Mouse (Mus musculus) limb, embryonic 14.5 days (tissue): Measurements from ENCODE around the gene Cry2. TPM values are rescaled to one million over a fixed set of nuclear protein-coding genes. Genes with fewer than 3 reads are reported as not detected.
"Not testable (repeated sequence)": the region's sequence is repeated elsewhere in the genome, so short reads cannot be mapped to it uniquely, and the experiment has no call there.

Experiments
- ATAC-seq: fragments of 200-750 bp; cut with Nextera tagmentation; 2 replicates; pipeline ENCODE4 v1.8.0; 2017; ENCODE audit warnings: low read depth, moderate number of reproducible peaks, moderate TSS enrichment; ENCODE audit not compliant: low FRiP score
- DNase-seq: peaks from one replicate; pipeline ENCODE4 v3.0.0-alpha.2; 2015; ENCODE audit warnings: low spot score
- H3K27ac ChIP-seq: fragments of 300-500 bp; sonication (generic); replicated peaks from 2 replicates; pipeline ENCODE4 v1.5.1; 2014; ENCODE audit warnings: low read depth, mild to moderate bottlenecking, low read length, moderate library complexity, mixed read lengths
- H3K27me3 ChIP-seq: fragments of 300-500 bp; sonication (generic); 2 replicates; pipeline ENCODE4 v1.6.1; 2014; ENCODE audit warnings: low read length, mixed read lengths; ENCODE audit not compliant: control insufficient read depth, insufficient read depth
- H3K36me3 ChIP-seq: fragments of 300-500 bp; sonication (generic); 2 replicates; pipeline ENCODE4 v1.6.1; 2014; ENCODE audit warnings: mild to moderate bottlenecking, low read length, moderate library complexity, mixed read lengths; ENCODE audit not compliant: control insufficient read depth, insufficient read depth
- H3K4me1 ChIP-seq: fragments of 300-500 bp; sonication (generic); 2 replicates; pipeline ENCODE4 v1.6.1; 2014; ENCODE audit warnings: antibody characterized with exemption, low read length, mixed read lengths; ENCODE audit not compliant: control insufficient read depth, insufficient read depth
- H3K4me2 ChIP-seq: fragments of 300-500 bp; sonication (generic); replicated peaks from 2 replicates; pipeline ENCODE4 v1.6.1; 2014; ENCODE audit warnings: low read depth, mild to moderate bottlenecking, low read length, moderate library complexity; ENCODE audit not compliant: severe bottlenecking
- H3K4me3 ChIP-seq: fragments of 300-500 bp; sonication (generic); replicated peaks from 2 replicates; pipeline ENCODE4 v1.5.1; 2014; ENCODE audit warnings: low read length
- H3K9ac ChIP-seq: fragments of 300-500 bp; sonication (generic); 2 replicates; pipeline ENCODE4 v1.6.1; 2014; ENCODE audit warnings: mild to moderate bottlenecking, low read depth, low read length, moderate library complexity; ENCODE audit not compliant: severe bottlenecking
- H3K9me3 ChIP-seq: fragments of 300-500 bp; sonication (generic); 2 replicates; pipeline ENCODE4 v1.6.1; 2016; ENCODE audit warnings: low read length; ENCODE audit not compliant: control insufficient read depth
- POLR2A ChIP-seq: fragments of 200-500 bp; IDR thresholded peaks from 2 replicates; pipeline ENCODE4 v1.8.0; 2012; ENCODE audit warnings: inconsistent platforms, mild to moderate bottlenecking, moderate library complexity, borderline replicate concordance; ENCODE audit not compliant: insufficient read depth, insufficient read length; ENCODE audit errors: extremely low read depth
- WGBS: fragments of 180-500 bp; shearing (Covaris S2); extraction: QIAGEN DNeasy Blood & Tissue Kit; methylation state at CpG from one replicate; pipeline ENCODE4 v1.1.7; 2014; 5-methylcytosine and 5-hydroxymethylcytosine counted together
- polyA plus RNA-seq, 2 experiments: library from polyadenylated mRNA; depleted of rRNA in 1 of 2; stranded (reverse) in 1 of 2; unstranded in 1 of 2; fragments of >200 nt; fragmentation: Nextera tagmentation in 1 of 2; extraction: Ambion mirVana in 1 of 2; gene quantifications; 2 replicates each; pipeline versions ENCODE4 v1.2.1 to v1.2.3; 2012 to 2014

Gene Cry2
- polyA plus RNA-seq (2012; rRNA removed) (27.2 and 33.5 TPM in 2 replicates), polyA plus RNA-seq (2014; fragmentation: Nextera tagmentation; extraction: Ambion mirVana) (30.2 and 34.8 TPM in 2 replicates)

GRCm38 (mm10) chr2:92433578-92434374 lies at the start of gene Cry2:
Gene Cry2, minus strand, starts transcription at chr2:92434043.
- Histone ChIP-seq H3K27me3 (no peaks in the 10 kb centered on the region), H3K4me3 (peak within 1 kb of the TSS; percentile 88), H3K36me3 (no peaks in the 10 kb centered on the region), H3K9me3 (no peaks in the 10 kb centered on the region), H3K9ac (peak within 1 kb of the TSS; percentile 83), H3K4me2 (peak within 1 kb of the TSS; percentile 82), H3K27ac (peak within 1 kb of the TSS; percentile 55), H3K4me1 (peaks cover 36% of the 10 kb centered on the region)
- TF ChIP-seq POLR2A: peak; percentile 62; the same call in 1 of the 2 replicates
- WGBS: 0% methylated on average over 46 of the region's 76 CpGs
- ATAC-seq (peak; percentile 99), DNase-seq (peak; percentile 99)

- Histone ChIP-seq H3K4me2 (no peak overlapping the region), H3K27ac (no peak overlapping the region), H3K36me3 (no peaks in the 10 kb centered on the region), H3K27me3 (peaks cover 31% of the 10 kb centered on the region), H3K9me3 (no peaks in the 10 kb centered on the region), H3K9ac (no peak overlapping the region), H3K4me3 (no peak overlapping the region), H3K4me1 (no peaks in the 10 kb centered on the region)
- 29% methylated on average over 5 of the region's 5 CpGs for WGBS
- DNase-seq (no peak), ATAC-seq (no peak)
- no peak for TF ChIP-seq POLR2A
These were observed 49.7 kb upstream of the Cry2 start for GRCm38 (mm10) chr2:92483505-92483904.

GRCm38 (mm10) chr2:92482551-92482950 lies 48.7 kb upstream of the Cry2 start:
- no peak overlapping the region for H3K4me2 ChIP-seq
- H3K4me3 ChIP-seq: no peak overlapping the region
- no peak overlapping the region for H3K27ac ChIP-seq
- no peaks in the 10 kb centered on the region for H3K9me3 ChIP-seq
- 38% methylated on average over 1 of the region's 1 CpGs for WGBS
- TF ChIP-seq POLR2A: no peak
- no peak for ATAC-seq
- H3K9ac ChIP-seq: no peak overlapping the region
- peaks cover 31% of the 10 kb centered on the region for H3K27me3 ChIP-seq
- no peak for DNase-seq
- H3K4me1 ChIP-seq: no peaks in the 10 kb centered on the region; the same call in 1 of the 2 replicates
- H3K36me3 ChIP-seq: no peaks in the 10 kb centered on the region

- WGBS: 90% methylated on average over 4 of the region's 4 CpGs
- Histone ChIP-seq H3K4me1 (no peaks in the 10 kb centered on the region; the same call in 1 of the 2 replicates), H3K27ac (no peak overlapping the region), H3K4me2 (no peak overlapping the region), H3K27me3 (peaks cover 6% of the 10 kb centered on the region; the same call in 1 of the 2 replicates), H3K9ac (no peak overlapping the region), H3K4me3 (no peak overlapping the region), H3K9me3 (no peaks in the 10 kb centered on the region), H3K36me3 (no peaks in the 10 kb centered on the region)
- no peak for DNase-seq
- no peak for ATAC-seq
- TF ChIP-seq POLR2A: no peak
These were observed 44.5 kb upstream of the Cry2 start for GRCm38 (mm10) chr2:92478313-92478688.

GRCm38 (mm10) chr2:92477672-92478312 lies 43.9 kb upstream of the Cry2 start:
- 74% methylated on average over 12 of the region's 12 CpGs for WGBS
- 0 out of 2 replicates have a peak, but pooled peaks cover 1% of the 10 kb centered on the region for H3K27me3 ChIP-seq
- H3K36me3 ChIP-seq: no peaks in the 10 kb centered on the region
- H3K4me3 ChIP-seq: no peak overlapping the region
- no peak for DNase-seq
- peak; percentile 53; the same call in 1 of the 2 replicates for ATAC-seq
- no peak overlapping the region for H3K9ac ChIP-seq
- H3K27ac ChIP-seq: 0 out of 2 replicates have a peak overlapping the region, but pooled peaks have one; percentile 2
- no peak overlapping the region for H3K4me2 ChIP-seq
- no peak for TF ChIP-seq POLR2A
- no peaks in the 10 kb centered on the region for H3K9me3 ChIP-seq
- H3K4me1 ChIP-seq: no peaks in the 10 kb centered on the region; the same call in 1 of the 2 replicates

- H3K4me2 ChIP-seq, H3K36me3 ChIP-seq, DNase-seq, H3K9me3 ChIP-seq, H3K9ac ChIP-seq, ATAC-seq, H3K4me3 ChIP-seq, H3K27ac ChIP-seq, H3K27me3 ChIP-seq, H3K4me1 ChIP-seq: not testable (repeated sequence)
- WGBS: 86% methylated on average over 7 of the region's 7 CpGs
These were observed 42.7 kb upstream of the Cry2 start for GRCm38 (mm10) chr2:92476580-92476979.
